Mouse (Mus musculus) left cerebral cortex, postnatal 10 days (tissue): ENCODE measurements around the gene Chfr. TPM values are rescaled to one million over a fixed set of nuclear protein-coding genes. Genes with fewer than 3 reads are reported as not detected.

Experiments
- DNase-seq, 2 experiments: peaks; one replicate each; pipeline ENCODE4 v3.0.0; 2021 to 2022; ENCODE audit warnings: low spot score in 2 of 2, mixed read lengths in 1 of 2; ENCODE audit errors: extremely low spot score in 1 of 2
- intact Hi-C: fragments of 180-260 bp; cut with DNase I; formaldehyde crosslinking; loops from one replicate; pipeline ENCODE4 v1.15.1; 2025
- total RNA-seq, 2 experiments: library from RNA; stranded (reverse); gene quantifications; 2 replicates each; pipeline ENCODE4 v1.2.3; 2021

Chfr gene
- total RNA-seq, result 10 to 100 TPM; 75.6 to 76.2 TPM

- intact Hi-C loops, result no loop called here
- DNase-seq, result peak; percentile 99 to 100
Observed at GRCm38 (mm10) chr5:110135293-110136086, at the start of gene Chfr. Gene Chfr (plus strand): TSS chr5:110135842.

GRCm38 (mm10) chr5:110086161-110086866 is 49.3 kb upstream of the Chfr start:
- no peak for DNase-seq
- intact Hi-C loops, result no loop called here

- no peak for DNase-seq
- intact Hi-C loops, result no loop called here
Observed at GRCm38 (mm10) chr5:110091546-110091945, 44.1 kb upstream of the Chfr start.

- intact Hi-C loops, result no loop called here
Observed at GRCm38 (mm10) chr5:110094030-110094846, 41.4 kb upstream of the Chfr start, which contains the start of gene Gm35315. Gene Gm35315 (minus strand): TSS chr5:110094420.

GRCm38 (mm10) chr5:110094847-110095213 is 40.8 kb upstream of the Chfr start:
- DNase-seq, result no peak
- intact Hi-C loops, result loop anchor here (5.0 kb wide), 1 partner anchor 538 kb away; the partner anchor contains the start of gene Crlf2

More at GRCm38 (mm10) chr5:110094030-110094846, 41.4 kb upstream of the Chfr start, which contains the start of gene Gm35315:
- peak; percentile 88 to 91 for DNase-seq

- intact Hi-C loops, result loop anchor here (5.0 kb wide), 1 partner anchor 542 kb away; the partner anchor contains the start of gene Crlf2
- DNase-seq, result peak in 1 of 2 experiments; percentile 36
Observed at GRCm38 (mm10) chr5:110098991-110099477, 36.6 kb upstream of the Chfr start.

GRCm38 (mm10) chr5:110099656-110100580 is 35.7 kb upstream of the Chfr start, which contains the start of gene Plcxd1:
Gene Plcxd1 (plus strand): TSS chr5:110099969.
- intact Hi-C loops, result loop anchor here (5.0 kb wide), 1 partner anchor 543 kb away; the partner anchor contains the start of gene Crlf2
- peak; percentile 17 to 60 for DNase-seq

GRCm38 (mm10) chr5:110100921-110101631 is 34.6 kb upstream of the Chfr start:
- intact Hi-C loops, result no loop called here

GRCm38 (mm10) chr5:110101716-110102347 is 33.8 kb upstream of the Chfr start:
- intact Hi-C loops, result no loop called here

More at GRCm38 (mm10) chr5:110100921-110101631, 34.6 kb upstream of the Chfr start:
- peak; percentile 32 to 68 for DNase-seq

GRCm38 (mm10) chr5:110102429-110102828 is 33.2 kb upstream of the Chfr start:
- intact Hi-C loops, result no loop called here
- peak; percentile 5 to 30 for DNase-seq

More at GRCm38 (mm10) chr5:110101716-110102347, 33.8 kb upstream of the Chfr start:
- peak; percentile 65 to 83 for DNase-seq

GRCm38 (mm10) chr5:110102853-110103625 is 32.6 kb upstream of the Chfr start:
- intact Hi-C loops, result no loop called here
- DNase-seq, result peak; percentile 1 to 36

GRCm38 (mm10) chr5:110103901-110104615 is 31.6 kb upstream of the Chfr start:
- intact Hi-C loops, result no loop called here

GRCm38 (mm10) chr5:110104616-110105380 is 30.8 kb upstream of the Chfr start:
- intact Hi-C loops, result no loop called here
- DNase-seq, result peak; percentile 5 to 50

More at GRCm38 (mm10) chr5:110103901-110104615, 31.6 kb upstream of the Chfr start:
- DNase-seq, result peak; percentile 4 to 39

- DNase-seq, result peak in 1 of 2 experiments; percentile 61
Observed at GRCm38 (mm10) chr5:110106140-110106871, 29.3 kb upstream of the Chfr start.

More at GRCm38 (mm10) chr5:110106140-110106871, 29.3 kb upstream of the Chfr start:
- intact Hi-C loops, result no loop called here
